Mouse (Mus musculus): ENCODE results near the gene Evi2. TPM values are rescaled to one million over a fixed set of nuclear protein-coding genes. Genes with fewer than 3 reads are reported as not detected.

The Evi2 gene
- total and polyA plus RNA-seq, 3 experiments = 0.15 to 1.2 TPM; not detected in 1

- Histone ChIP-seq H3K27me3 (ENCODE audit: control insufficient read depth in 1 of 2, insufficient read depth in 2 of 2, low read length in 2 of 2) (no peaks in the 10 kb centered on the region), H3K79me2 (ENCODE audit: control insufficient read depth, insufficient read depth, low read length, poor library complexity) (peaks cover 27% of the 10 kb centered on the region), H3K4me1 (ENCODE audit: control insufficient read depth in 1 of 2, insufficient read depth in 2 of 2, low read length in 2 of 2) (peaks cover 34 to 45% of the 10 kb centered on the region in 2 experiments), H3K9me3 (replicated peaks; ENCODE audit: insufficient read depth, low read length) (no peaks in the 10 kb centered on the region), H3K4me3 (ENCODE audit: control insufficient read depth in 1 of 2, insufficient read depth in 1 of 2, low read depth in 2 of 2, low read length in 2 of 2) (peak within 1 kb of the TSS; percentile 66 to 85), H3K27ac (ENCODE audit: control insufficient read depth, low read depth, low read length) (peak within 1 kb of the TSS; percentile 98), H3K36me3 (ENCODE audit: control insufficient read depth in 1 of 2, insufficient read depth in 2 of 2, low read length in 2 of 2) (peaks cover 0 to 68% of the 10 kb centered on the region in 2 experiments; a peak in 2 of 4 replicates), H3K9ac (ENCODE audit: control insufficient read depth, low read depth, low read length, poor library complexity, severe bottlenecking) (peak within 1 kb of the TSS; percentile 87)
- TF ChIP-seq POLR2A (IDR thresholded peaks at IDR 0.05; ENCODE audit: control insufficient read depth in 1 of 2, insufficient read depth in 1 of 2, low read depth in 1 of 2, low read length in 2 of 2, poor library complexity in 1 of 2) = peak; percentile 41 to 98; a peak in 3 of 4 replicates
- peak; percentile 75 for TF ChIP-seq HCFC1 (IDR thresholded peaks at IDR 0.05; ENCODE audit: low read depth, low read length)
- no peak for TF ChIP-seq CTCF (IDR thresholded peaks at IDR 0.05 in 2 of 3, conservative IDR thresholded peaks at IDR 0.05 in 1 of 3; ENCODE audit: control insufficient read depth in 1 of 3, insufficient read depth in 1 of 3, low read depth in 2 of 3, low read length in 3 of 3, poor library complexity in 1 of 3, severe bottlenecking in 1 of 3)
- peak; percentile 95 for TF ChIP-seq EP300 (IDR thresholded peaks at IDR 0.05; ENCODE audit: low read depth in 1 of 2, low read length in 2 of 2)
- peak; percentile 94 for TF ChIP-seq NELFE (IDR thresholded peaks at IDR 0.05; ENCODE audit: low read depth, low read length)
- no peak for TF ChIP-seq BHLHE40 (IDR thresholded peaks at IDR 0.05; ENCODE audit: borderline replicate concordance, low read depth, low read length)
- peak; percentile 61 for TF ChIP-seq RCOR1 (IDR thresholded peaks at IDR 0.05; ENCODE audit: low read depth, low read length)
- TF ChIP-seq ELF1 (IDR thresholded peaks at IDR 0.05; ENCODE audit: low read depth, low read length) = peak; percentile 85
- TF ChIP-seq POLR2AphosphoS5 (IDR thresholded peaks at IDR 0.05; ENCODE audit: borderline replicate concordance, low read depth, low read length) = peak; percentile 62; the same call in 1 of the 2 replicates
- TF ChIP-seq RAD21 (IDR thresholded peaks at IDR 0.05; ENCODE audit: low read depth, low read length) = no peak
- peak; percentile 63; the same call in 1 of the 2 replicates for TF ChIP-seq MAX (IDR thresholded peaks at IDR 0.05; ENCODE audit: low read length)
- peak; percentile 91 for TF ChIP-seq SIN3A (IDR thresholded peaks at IDR 0.05; ENCODE audit: low read length)
- TF ChIP-seq ETS1 (IDR thresholded peaks at IDR 0.05; ENCODE audit: low read depth, low read length) = peak; percentile 86
- peak; percentile 97 for TF ChIP-seq TBP (IDR thresholded peaks at IDR 0.05; ENCODE audit: low read depth, low read length)
- peak; percentile 23; the same call in 1 of the 2 replicates for TF ChIP-seq CHD1 (IDR thresholded peaks at IDR 0.05; ENCODE audit: low read depth, low read length)
- peak; percentile 96 for TF ChIP-seq MYB (IDR thresholded peaks at IDR 0.05; ENCODE audit: low read depth, low read length)
- TF ChIP-seq GATA1 (IDR thresholded peaks at IDR 0.05; ENCODE audit: low read depth, low read length) = peak; percentile 91
- TF ChIP-seq USF2 (IDR thresholded peaks at IDR 0.05; ENCODE audit: borderline replicate concordance in 1 of 2, insufficient read depth in 1 of 2, low read depth in 1 of 2, low read length in 2 of 2) = no peak
- peak; percentile 52; the same call in 1 of the 2 replicates for TF ChIP-seq JUND (IDR thresholded peaks at IDR 0.05; ENCODE audit: low read depth, low read length)
- TF ChIP-seq MAFK (IDR thresholded peaks at IDR 0.05; ENCODE audit: borderline replicate concordance, low read depth, low read length) = 0 out of 2 replicates have a peak, but pooled peaks have one; percentile 27
- TF ChIP-seq GABPA (IDR thresholded peaks at IDR 0.05; ENCODE audit: low read depth, low read length) = no peak
- TF ChIP-seq POLR2AphosphoS2 (IDR thresholded peaks at IDR 0.05; ENCODE audit: low read length) = peak; percentile 91; the same call in 1 of the 2 replicates
- TF ChIP-seq TAL1 (IDR thresholded peaks at IDR 0.05; ENCODE audit: low read length) = no peak
- TF ChIP-seq UBTF (IDR thresholded peaks at IDR 0.05; ENCODE audit: borderline replicate concordance, insufficient read depth, low read depth, low read length) = no peak
- peak; percentile 81 for TF ChIP-seq TCF12 (IDR thresholded peaks at IDR 0.05; ENCODE audit: low read depth, low read length)
- TF ChIP-seq ZMIZ1 (IDR thresholded peaks at IDR 0.05; ENCODE audit: low read depth, low read length) = peak; percentile 94
- 0 out of 2 replicates have a peak, but pooled peaks have one; percentile 42 for TF ChIP-seq ZNF384 (IDR thresholded peaks at IDR 0.05; ENCODE audit: low read depth, low read length)
- TF ChIP-seq E2F4 (IDR thresholded peaks at IDR 0.05; ENCODE audit: borderline replicate concordance, low read depth, low read length) = no peak
- TF ChIP-seq MXI1 (IDR thresholded peaks at IDR 0.05; ENCODE audit: low read depth, low read length) = peak; percentile 34
- DNase-seq (ENCODE audit: low read depth, low spot score) = peak; percentile 93
Measured at GRCm38 (mm10) chr11:79523560-79524309, 6.7 kb downstream of the Evi2 start, which contains the start of gene Evi2b. TSS of gene Evi2b (minus strand) at chr11:79523762.
